Mouse (Mus musculus) forebrain, postnatal 0 days (tissue): ENCODE measurements around the gene Srrm1. TPM values are rescaled to one million over a fixed set of nuclear protein-coding genes. Genes with fewer than 3 reads are reported as not detected.

ENCODE experiments used
- ATAC-seq: fragments of 200-750 bp; cut with Nextera tagmentation; 2 replicates; pipeline ENCODE4 v1.8.0; 2017; ENCODE audit warnings: mild to moderate bottlenecking, moderate library complexity
- DNase-seq: peaks from one replicate; pipeline ENCODE4 v3.0.0-alpha.2; 2015
- H3K27ac ChIP-seq: fragments of 300-500 bp; sonication (generic); 2 replicates; pipeline ENCODE4 v1.5.1; 2014; ENCODE audit warnings: low read depth, mild to moderate bottlenecking, antibody characterized with exemption, low read length, moderate library complexity, mixed read lengths
- H3K27me3 ChIP-seq: fragments of 300-500 bp; sonication (generic); 2 replicates; pipeline ENCODE4 v1.6.1; 2014; ENCODE audit warnings: mild to moderate bottlenecking, low read length, mixed read lengths; ENCODE audit not compliant: insufficient read depth
- H3K36me3 ChIP-seq: fragments of 300-500 bp; sonication (generic); 2 replicates; pipeline ENCODE4 v1.6.1; 2014; ENCODE audit warnings: mild to moderate bottlenecking, moderate library complexity; ENCODE audit not compliant: insufficient read depth
- H3K4me1 ChIP-seq: fragments of 300-500 bp; sonication (generic); 2 replicates; pipeline ENCODE4 v1.6.1; 2014; ENCODE audit warnings: antibody characterized with exemption; ENCODE audit not compliant: insufficient read depth
- H3K4me2 ChIP-seq: fragments of 300-500 bp; sonication (generic); 2 replicates; pipeline ENCODE4 v1.6.1; 2014; ENCODE audit warnings: low read depth, mild to moderate bottlenecking, moderate library complexity
- H3K4me3 ChIP-seq: fragments of 300-500 bp; sonication (generic); 2 replicates; pipeline ENCODE4 v1.5.1; 2014; ENCODE audit warnings: low read depth, low read length, mixed read lengths
- H3K9ac ChIP-seq: fragments of 300-500 bp; sonication (generic); 2 replicates; pipeline ENCODE4 v1.6.1; 2014; ENCODE audit warnings: mild to moderate bottlenecking
- H3K9me3 ChIP-seq: fragments of 300-500 bp; sonication (generic); 2 replicates; pipeline ENCODE4 v1.6.1; 2016; ENCODE audit warnings: low read length
- CTCF ChIP-seq: sonication (generic); IDR thresholded peaks from 2 replicates; pipeline ENCODE4 v1.5.1; 2016; ENCODE audit warnings: antibody characterized with exemption, control low read depth, low read depth
- WGBS: fragments of 180-500 bp; shearing (Covaris S2); extraction: QIAGEN DNeasy Blood & Tissue Kit; methylation state at CpG from one replicate; pipeline ENCODE4 v1.1.7; 2014; 5-methylcytosine and 5-hydroxymethylcytosine counted together
- polyA plus RNA-seq: library from polyadenylated mRNA; unstranded; fragments of >200 nt; fragmentation: Nextera tagmentation; extraction: Ambion mirVana; gene quantifications from 2 replicates; pipeline ENCODE4 v1.2.1, GENCODE M21; 2015
- total RNA-seq: library from RNA; depleted of rRNA; stranded (reverse); fragments of >200 nt; gene quantifications from 2 replicates; pipeline ENCODE4 v1.2.3, GENCODE M21; 2014

Srrm1 gene
- total and polyA plus RNA-seq, 2 experiments from 2014 or later = 46.6 to 173 TPM

DNA sequence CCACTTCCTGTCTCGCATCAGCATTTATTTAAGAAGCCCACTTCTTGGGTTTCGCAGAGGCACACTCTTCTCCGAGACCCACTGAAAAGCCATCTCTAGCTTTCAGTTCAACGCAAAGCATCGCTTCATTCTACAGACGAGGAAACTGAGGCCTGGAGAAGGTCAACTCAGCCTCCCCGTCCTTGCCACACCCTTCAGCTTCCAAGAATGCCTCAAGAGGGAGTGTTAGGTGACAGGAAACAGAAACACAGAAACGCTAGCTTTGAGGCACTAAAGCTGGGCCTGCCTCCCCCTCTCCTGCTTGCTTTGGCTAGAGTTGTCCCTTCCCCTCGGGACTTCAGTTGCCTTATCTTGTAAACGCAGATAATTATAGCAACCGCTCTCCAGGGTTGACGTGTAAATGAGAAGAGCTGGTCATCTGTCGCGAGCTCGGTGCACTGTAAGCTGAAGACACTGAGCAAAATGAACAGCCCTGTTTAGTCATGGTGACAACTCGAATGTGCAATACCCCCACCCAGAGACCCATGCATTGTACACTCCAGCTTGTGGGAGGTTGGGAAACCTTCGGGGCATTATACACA is 39.9 kb downstream of the Srrm1 start:
- Histone ChIP-seq H3K4me3 (no peak overlapping the region), H3K9ac (no peak overlapping the region), H3K4me1 (no peaks in the 10 kb centered on the region), H3K4me2 (no peak overlapping the region), H3K36me3 (peaks cover 13% of the 10 kb centered on the region), H3K9me3 (no peaks in the 10 kb centered on the region), H3K27me3 (no peaks in the 10 kb centered on the region), H3K27ac (no peak overlapping the region)
- no peak for TF ChIP-seq CTCF
- WGBS = 67% methylated on average over 17 of the region's 17 CpGs
- ATAC-seq (no peak), DNase-seq (no peak)

DNA sequence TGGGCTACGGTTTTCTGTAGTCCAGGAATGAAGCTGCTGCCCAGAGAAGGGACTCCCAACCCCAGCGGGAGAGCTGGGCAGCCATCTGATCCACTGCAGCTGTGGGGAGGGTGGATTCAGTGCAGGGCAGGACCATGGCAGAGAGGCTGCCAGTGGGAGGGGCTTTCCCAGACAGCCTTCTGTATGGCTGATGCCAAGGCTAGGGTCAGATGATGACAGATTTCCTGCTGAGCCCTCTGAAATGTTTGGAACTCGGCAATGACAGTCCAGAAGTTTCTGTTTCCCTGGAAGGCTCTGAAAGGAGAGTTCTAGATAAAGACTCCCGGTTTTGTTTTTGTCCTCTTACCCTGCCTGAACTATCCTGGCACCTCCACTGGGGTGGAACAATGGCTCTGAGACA is 40.4 kb downstream of the Srrm1 start:
- H3K4me3 ChIP-seq = no peak overlapping the region
- H3K9me3 ChIP-seq = no peaks in the 10 kb centered on the region
- H3K27ac ChIP-seq = no peak overlapping the region
- no peak for DNase-seq
- no peaks in the 10 kb centered on the region for H3K4me1 ChIP-seq
- no peak for TF ChIP-seq CTCF
- H3K9ac ChIP-seq = no peak overlapping the region
- H3K4me2 ChIP-seq = no peak overlapping the region
- WGBS = 41% methylated on average over 4 of the region's 4 CpGs
- ATAC-seq = peak; percentile 53; the same call in 1 of the 2 replicates
- no peaks in the 10 kb centered on the region for H3K27me3 ChIP-seq
- H3K36me3 ChIP-seq = peaks cover 12% of the 10 kb centered on the region

DNA sequence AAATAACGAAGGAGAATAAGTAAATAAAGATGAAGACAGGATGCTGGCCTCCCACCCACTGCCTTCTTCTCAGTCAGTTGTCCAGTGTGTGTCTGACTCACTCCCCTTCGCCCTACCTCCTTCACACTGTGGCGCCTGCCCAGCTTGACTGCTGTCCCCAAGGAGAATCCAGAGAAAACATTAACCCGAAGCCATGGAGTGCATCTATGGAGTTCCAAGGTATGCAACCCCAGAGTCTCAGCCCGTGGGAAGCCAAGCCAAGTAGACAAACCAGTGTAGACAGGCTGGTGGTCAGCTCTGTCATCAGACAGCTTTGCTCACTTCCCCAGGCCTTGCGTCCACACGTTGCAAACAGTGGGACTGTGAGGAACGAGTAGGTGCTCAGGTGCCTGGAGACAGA is 42.8 kb downstream of the Srrm1 start:
- DNase-seq (no peak), ATAC-seq (no peak)
- Histone ChIP-seq H3K36me3 (peaks cover 6% of the 10 kb centered on the region), H3K4me2 (no peak overlapping the region), H3K9me3 (no peaks in the 10 kb centered on the region), H3K27me3 (no peaks in the 10 kb centered on the region), H3K9ac (no peak overlapping the region), H3K4me3 (no peak overlapping the region), H3K27ac (no peak overlapping the region), H3K4me1 (no peaks in the 10 kb centered on the region)
- no peak for TF ChIP-seq CTCF
- 88% methylated on average over 8 of the region's 8 CpGs for WGBS

DNA sequence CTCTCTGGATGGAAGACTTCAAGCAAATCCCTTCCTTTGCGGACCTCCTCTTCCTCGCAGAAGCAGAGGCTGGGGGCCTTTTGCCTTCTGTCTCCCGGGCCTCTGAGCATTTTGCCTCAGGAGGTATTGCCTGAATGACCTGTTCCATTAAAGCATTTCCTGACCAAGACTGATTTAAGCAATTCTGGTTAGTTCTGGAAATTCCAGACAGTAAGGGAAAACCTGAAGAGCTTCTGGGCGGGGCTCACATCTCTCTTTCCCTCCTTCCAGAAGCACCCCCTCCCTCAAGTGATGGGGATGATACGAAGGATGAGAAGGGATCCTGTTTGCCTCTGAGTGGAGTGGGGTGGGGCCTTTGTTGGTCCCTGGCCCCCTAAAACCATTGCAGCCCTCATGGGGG is 43.4 kb downstream of the Srrm1 start:
- TF ChIP-seq CTCF = no peak
- H3K27me3 ChIP-seq = no peaks in the 10 kb centered on the region
- no peaks in the 10 kb centered on the region for H3K4me1 ChIP-seq
- H3K27ac ChIP-seq = no peak overlapping the region
- H3K9me3 ChIP-seq = no peaks in the 10 kb centered on the region
- no peak overlapping the region for H3K4me2 ChIP-seq
- H3K36me3 ChIP-seq = no peaks in the 10 kb centered on the region
- H3K4me3 ChIP-seq = no peak overlapping the region
- WGBS = 75% methylated on average over 5 of the region's 5 CpGs
- ATAC-seq (no peak), DNase-seq (no peak)
- H3K9ac ChIP-seq = no peak overlapping the region

DNA sequence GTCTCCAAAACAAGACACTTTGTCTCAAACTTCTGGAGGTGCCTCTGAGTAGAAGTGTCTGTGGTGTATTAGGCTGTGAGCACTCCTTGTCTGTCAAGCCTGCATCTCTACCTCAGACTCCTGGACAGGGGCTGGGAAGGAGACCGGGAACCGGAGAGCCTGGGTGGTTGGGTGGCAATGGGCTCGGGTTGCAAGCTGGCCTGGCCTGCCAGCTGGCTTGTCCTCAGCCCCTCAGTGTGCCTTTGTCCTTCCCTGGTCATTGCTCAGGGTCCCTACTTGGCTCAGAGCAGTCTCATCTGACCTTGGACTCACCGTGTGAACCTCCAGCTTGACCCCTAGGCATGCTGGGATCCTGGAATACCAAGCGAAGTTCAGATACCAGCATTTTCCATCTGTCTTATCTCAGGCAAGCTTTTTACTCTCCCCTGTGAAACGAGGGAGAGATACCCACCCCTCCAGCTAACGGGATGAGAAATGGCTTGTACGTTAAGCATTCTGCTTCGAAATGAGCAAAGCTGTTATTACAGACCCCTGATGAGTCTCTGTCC is 43.9 kb downstream of the Srrm1 start:
- 61% methylated on average over 9 of the region's 9 CpGs for WGBS
- Histone ChIP-seq H3K4me3 (no peak overlapping the region), H3K9ac (no peak overlapping the region), H3K9me3 (no peaks in the 10 kb centered on the region), H3K27me3 (no peaks in the 10 kb centered on the region), H3K4me2 (no peak overlapping the region), H3K27ac (no peak overlapping the region), H3K36me3 (no peaks in the 10 kb centered on the region), H3K4me1 (no peaks in the 10 kb centered on the region)
- TF ChIP-seq CTCF = no peak
- no peak for DNase-seq
- ATAC-seq = no peak

DNA sequence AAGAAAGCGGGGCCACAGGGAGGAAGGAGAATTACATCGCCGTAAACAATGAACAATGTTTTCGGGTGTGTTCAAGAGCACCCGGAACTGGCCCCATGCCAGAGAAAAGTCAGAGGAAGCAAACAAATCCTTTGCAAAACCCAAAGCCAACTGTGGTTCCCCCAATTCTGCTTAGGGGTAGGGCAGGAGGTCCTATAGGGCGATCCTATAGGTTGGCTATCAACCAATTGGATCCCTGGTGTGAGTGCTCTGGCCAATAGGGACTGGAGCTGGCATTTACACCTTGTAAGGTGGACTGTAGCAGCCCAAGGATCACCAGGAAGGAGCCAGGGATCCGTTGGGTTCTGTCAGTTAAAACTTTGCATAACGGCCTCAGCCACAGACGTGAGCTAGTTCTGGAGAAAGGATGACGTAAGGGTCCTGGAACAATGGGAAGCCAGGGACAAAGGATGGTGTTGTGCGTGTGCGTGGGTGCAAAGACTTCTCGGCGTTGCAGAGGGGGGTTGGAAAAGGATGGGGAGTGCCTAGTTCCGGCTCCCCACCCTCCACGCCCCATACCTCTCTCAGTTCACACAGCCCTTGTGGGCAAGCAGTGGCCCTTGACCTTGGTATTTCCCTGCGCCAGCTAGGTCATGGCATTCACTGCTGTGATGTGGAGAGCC is 46.0 kb downstream of the Srrm1 start:
- H3K4me2 ChIP-seq = no peak overlapping the region

DNA sequence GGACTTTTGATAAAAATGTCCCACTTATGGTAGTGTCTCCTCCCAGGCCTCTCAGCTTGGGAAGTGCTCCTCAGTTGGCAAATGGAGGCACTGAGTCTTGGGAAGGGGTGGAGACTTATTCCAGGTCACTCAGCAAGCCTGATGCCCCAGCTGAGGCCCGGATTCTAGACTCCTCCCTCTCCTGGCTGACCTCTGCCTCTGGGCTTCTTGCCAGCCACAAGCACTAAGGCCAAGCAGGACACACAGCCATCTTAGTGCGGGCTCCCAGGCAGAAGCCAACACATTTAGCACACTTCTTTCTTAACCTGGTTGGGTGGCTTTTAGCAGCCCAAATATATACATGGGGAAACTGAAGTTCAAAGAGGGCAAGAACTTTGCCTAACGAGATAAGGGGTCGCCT is 46.6 kb downstream of the Srrm1 start:
- no peak for ATAC-seq

More for the DNA sequence above, 46.0 kb downstream of the Srrm1 start:
- H3K4me1 ChIP-seq = no peaks in the 10 kb centered on the region
- WGBS = 38% methylated on average over 17 of the region's 17 CpGs
- TF ChIP-seq CTCF = no peak
- ATAC-seq = 0 out of 2 replicates have a peak, but pooled peaks have one; percentile 23
- no peaks in the 10 kb centered on the region for H3K27me3 ChIP-seq
- no peak overlapping the region for H3K4me3 ChIP-seq
- no peaks in the 10 kb centered on the region for H3K36me3 ChIP-seq
- no peak overlapping the region for H3K9ac ChIP-seq
- no peaks in the 10 kb centered on the region for H3K9me3 ChIP-seq
- no peak for DNase-seq
- H3K27ac ChIP-seq = no peak overlapping the region

More for the DNA sequence above, 46.6 kb downstream of the Srrm1 start:
- Histone ChIP-seq H3K27me3 (no peaks in the 10 kb centered on the region), H3K9ac (no peak overlapping the region), H3K4me3 (no peak overlapping the region), H3K27ac (no peak overlapping the region), H3K4me2 (no peak overlapping the region), H3K36me3 (no peaks in the 10 kb centered on the region), H3K9me3 (no peaks in the 10 kb centered on the region), H3K4me1 (no peaks in the 10 kb centered on the region)
- DNase-seq = no peak
- TF ChIP-seq CTCF = no peak
- 55% methylated on average over 4 of the region's 4 CpGs for WGBS
